Mouse (Mus musculus): ENCODE data around the gene Muc20. TPM values are rescaled to one million over a fixed set of nuclear protein-coding genes. Genes with fewer than 3 reads are reported as not detected.

The Muc20 gene
- total RNA-seq, 2 experiments from 2014 or later, result not detected

DNA sequence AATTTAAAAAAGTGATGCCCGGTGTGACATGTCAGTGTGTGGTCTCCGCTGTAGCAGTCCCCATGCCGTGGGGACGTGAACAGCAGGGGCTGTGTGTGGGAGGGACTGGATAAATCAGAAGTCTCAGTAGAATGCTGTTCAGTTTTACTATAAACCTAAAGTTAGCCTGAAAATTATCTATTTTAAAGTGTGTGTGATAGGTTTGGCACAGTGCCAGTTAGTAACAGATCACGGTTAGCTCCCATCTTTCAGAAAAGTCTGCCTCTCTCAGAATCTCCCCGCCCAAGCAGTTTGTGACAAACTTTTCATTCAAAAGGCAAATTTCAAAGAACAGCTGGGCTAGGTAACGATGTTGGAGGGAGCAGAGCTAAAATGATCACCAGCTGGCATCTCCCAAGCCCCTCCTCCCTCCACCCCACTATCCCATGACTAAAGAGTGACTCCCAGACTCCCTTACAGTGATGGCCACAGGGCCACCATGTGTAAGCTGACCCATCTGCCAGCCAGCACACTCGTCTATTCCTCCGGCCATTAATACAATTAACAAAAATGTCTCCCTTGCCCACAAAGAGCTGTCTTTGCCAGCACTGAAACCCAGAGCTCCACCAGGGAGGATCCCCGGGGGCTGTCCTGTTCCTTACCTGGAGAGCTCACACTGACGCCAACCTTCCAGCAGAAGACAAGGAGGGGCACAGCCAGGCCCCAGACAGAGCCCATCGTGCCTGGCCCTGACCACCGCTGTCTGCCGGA lies 384 bp downstream of the Muc20 start:
- DNase-seq (ENCODE audit: low spot score in 2 of 2), result peak in 1 of 2 experiments; percentile 5

DNA sequence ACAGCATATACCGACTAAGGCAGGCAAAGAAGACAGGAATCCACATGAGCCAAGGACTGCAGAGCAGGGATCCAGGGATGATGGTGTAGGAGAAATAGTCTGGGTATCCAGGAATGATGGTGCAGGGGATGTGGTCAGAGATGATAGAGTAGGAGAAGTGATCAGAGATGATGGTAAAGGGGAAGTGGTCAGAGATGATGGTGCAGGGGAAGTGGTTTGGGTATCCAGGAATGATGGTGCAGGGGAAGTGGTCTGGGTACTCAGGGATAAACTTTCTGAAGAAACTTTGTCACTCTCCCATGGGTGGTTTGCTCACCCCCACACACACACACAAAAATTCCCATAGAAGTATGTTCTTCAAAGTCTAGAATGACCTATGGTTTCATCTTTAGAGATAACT lies 2.1 kb downstream of the Muc20 start:
- DNase-seq (ENCODE audit: low spot score in 2 of 2), result no peak

DNA sequence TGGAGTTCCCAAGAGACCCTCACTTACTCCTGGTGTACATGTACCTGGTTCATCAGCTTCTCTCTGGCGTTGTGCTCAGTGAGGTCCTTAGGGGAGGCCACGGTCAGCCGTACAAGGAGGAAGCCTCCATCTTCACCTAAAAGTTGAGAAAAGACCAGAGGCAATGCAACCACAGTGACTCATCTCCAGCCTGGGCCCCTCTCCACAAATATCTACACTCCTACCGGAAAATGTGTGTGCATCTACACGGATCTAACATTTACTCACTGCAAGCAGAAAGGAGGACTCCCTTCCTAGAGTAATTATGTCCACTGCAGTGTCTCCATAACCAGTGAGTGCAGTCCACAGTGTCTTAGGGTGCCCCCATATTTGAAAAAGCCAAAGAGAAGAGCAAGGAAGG lies 7.2 kb downstream of the Muc20 start:
- DNase-seq (ENCODE audit: low spot score in 2 of 2), result no peak

DNA sequence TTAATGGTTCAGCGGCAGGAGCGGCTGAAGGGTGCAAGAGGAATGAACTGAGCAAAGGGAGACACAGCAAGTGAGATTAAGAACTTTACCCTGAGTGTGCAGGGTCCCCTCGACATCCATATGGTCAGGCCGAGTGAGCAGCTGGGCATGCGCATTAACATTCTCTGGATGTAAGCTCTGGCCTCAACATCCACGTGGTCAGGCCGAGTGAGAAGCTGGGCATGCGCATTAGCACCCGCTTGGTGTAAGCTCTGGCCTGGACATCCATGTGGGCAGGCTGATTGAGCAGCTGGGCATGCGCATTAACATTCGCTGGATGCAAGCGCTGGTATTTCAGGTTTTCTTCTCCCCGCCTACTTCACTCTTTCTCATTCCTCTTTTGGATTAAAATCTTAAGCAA lies 12.4 kb downstream of the Muc20 start:
- peak; percentile 12 to 19 for DNase-seq (ENCODE audit: low spot score in 2 of 2)

DNA sequence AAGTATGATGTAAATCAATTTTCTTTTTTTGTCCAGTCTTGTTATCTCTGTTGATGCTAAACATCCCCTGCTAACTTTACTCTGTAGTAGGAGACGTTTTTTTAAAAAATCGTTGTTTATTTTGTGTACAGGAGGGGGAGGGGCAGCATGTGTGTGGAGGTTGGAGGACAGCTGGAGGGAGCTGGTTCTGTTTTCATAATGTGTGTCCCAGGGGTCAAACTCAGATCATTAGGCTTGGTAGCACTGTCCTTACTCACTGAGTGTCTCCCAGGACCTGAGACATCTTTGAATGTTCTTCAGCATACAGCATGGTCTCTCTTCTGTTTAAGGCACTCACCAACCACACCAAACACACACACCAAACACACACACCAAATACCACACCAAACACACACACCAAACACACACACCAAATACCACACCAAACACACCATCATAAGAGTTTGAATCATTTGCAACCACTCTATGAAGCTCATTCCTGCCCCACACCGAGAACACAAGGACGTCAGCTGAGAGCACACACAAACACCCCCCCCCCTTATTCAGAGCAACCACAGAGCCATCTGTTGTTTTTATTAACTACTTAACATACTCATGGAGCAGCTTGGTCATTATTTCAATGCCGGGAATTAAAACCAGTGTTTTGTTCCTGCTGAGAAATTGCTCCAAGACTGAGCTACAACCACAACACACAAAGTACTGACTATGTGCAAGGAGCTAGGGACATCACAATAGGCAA lies 13.7 kb downstream of the Muc20 start:
- DNase-seq (ENCODE audit: low spot score in 2 of 2), result peak in 1 of 2 experiments; percentile 9

DNA sequence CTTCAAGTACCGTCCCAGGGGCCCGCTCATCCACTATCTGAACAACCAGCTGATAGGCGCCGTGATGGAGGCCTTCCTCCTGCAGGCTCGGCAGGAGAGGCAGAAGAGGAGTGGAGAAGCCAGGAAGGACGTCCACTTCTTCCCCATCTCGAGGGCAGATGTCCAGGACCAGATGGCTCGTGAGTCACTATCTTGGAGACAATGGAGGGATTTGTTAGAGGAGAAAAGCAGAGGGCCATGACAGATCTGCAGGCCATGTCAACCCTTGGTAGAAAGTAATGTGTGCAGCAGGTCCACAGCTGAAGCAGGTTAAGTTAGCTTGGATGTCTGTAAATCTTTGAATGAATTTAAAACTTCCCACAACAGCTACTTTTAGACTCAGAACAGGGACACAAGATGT lies 18.3 kb downstream of the Muc20 start:
- no peak for DNase-seq (ENCODE audit: low spot score in 2 of 2)

DNA sequence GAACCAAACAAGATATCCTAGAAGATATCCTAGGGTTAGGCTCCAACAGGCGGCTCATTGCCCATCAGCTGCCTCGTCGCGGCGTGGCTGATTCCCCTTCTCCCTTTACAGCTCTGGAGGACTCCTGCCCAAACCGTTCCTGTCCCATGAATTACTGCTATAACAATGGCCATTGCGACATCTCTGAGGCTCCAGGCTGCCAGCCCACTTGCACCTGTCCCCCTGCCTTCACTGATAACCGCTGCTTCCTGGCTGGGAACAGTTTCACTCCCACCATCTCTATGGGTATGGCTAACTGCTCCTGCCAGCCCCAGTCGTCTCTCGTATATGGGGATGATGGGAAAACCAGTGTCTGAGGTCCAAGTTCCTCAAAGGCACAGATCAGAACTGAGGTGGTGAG lies 20.6 kb downstream of the Muc20 start:
- DNase-seq (ENCODE audit: low spot score in 2 of 2), result no peak

DNA sequence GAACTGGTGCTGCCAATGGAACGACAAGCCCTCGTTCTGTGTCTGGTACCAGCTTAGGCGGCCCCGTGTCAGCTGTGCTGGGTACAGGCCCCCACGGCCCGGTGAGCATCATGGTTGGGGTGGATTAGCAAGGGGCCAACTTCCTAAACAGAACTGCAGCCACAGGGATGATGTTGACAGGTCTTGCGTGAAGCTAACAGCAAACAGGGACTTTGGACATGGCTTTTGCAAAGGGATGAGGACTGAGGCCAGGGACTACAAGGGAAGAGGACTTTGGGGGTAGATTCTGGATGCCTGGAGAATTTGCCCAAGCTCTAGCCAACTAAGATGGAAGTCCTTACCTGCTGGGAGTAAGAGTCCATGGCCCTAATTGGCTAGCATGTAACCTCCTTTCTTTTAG lies 30.3 kb downstream of the Muc20 start:
- no peak for DNase-seq (ENCODE audit: low spot score in 2 of 2)

DNA sequence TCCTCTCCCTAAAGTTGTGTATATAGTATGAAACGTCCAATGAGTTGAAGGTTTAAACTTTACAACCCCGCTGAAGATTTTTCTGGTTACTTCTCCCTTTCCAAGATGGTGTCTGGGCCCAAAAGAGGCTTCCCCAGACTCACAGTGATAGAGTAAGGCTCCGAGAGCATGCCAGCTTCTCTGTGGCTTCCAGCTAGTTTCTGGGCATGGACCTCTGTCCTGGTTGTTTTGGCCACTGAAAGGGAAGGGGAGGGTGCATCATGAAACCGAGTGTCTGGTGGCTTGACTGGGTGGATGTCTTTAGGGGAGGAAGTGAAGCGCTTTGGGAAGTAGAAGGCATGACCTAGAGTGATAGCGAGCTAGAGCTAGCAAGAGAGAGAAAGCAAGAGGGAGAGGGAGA lies 32.3 kb downstream of the Muc20 start:
- no peak for DNase-seq (ENCODE audit: low spot score in 2 of 2)

DNA sequence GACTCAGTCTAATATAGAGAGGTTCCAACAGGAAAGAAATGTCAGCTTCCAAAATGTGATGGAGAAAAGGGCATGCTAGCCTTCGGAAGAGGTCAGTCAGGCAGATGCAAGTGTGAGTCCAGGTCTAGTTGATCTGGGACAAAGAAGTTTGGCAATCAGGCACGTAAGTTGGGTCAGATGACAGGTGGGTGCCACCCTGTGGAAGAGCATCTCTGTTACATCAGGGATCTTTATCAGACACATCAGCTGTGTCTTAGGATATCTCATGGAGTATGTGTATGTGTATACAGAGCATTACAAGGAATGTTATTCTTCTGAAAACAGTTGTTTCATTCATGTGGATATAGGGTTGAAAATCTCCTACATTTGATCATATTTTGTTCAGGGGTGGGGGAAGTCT lies 32.7 kb downstream of the Muc20 start:
- no peak for DNase-seq (ENCODE audit: low spot score in 2 of 2)

DNA sequence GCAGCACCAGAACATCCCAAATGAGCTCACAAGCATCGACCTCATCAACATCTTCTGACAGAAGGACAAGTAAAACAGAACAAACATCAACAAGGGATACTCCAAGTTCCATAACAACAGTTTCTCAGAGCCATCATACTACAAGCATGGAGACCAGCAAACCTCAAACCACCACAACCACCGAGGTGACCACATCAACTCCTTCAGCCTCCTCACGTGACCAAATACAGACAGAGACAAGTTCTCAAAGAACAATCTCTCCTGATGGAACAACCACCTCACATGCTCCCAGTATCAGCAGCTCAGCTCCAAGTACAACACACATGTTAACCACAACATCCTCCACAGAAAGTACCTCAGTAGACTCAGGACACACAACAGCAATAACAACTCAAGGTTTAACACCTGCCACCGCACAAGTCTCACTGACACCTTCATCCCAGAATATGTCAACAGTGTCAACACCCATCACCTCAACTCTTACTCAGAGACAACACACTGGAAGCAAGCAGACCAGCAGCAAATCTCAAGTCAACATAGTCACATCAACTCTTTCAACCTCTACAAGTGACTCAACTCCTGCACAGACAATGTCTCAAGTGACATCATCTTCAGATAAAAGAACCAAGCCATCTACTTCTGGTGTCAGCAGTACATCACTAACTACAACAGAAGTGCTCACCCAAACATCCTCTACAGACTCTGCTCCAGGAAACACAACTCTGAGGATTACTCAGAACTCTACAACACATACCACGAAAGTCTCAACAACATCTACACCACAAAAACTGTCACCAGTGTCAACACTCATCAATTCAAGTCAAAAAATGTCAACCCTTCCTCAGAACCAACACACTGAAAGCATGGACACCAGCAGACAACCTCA lies 46.8 kb downstream of the Muc20 start:
- DNase-seq (ENCODE audit: low spot score in 2 of 2), result no peak

DNA sequence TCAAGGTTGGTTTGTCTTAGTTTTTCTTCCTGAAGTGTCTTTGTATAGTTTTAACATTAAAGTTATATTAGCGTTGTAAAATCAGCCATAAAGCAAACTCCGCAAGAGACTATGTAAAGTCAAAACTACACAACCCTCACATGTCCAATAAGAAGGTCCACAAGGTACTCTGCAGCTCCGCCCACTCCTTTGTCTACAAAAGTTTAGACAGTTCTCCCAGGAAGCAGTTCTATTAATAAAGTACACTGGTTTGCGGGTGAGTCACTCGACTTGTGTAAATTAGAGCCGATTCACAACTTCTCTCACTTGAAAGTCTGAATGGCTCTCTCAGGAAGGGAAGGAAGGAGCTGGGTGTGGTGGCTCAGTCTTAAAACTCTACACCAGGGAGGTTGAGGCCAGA lies 51.4 kb downstream of the Muc20 start:
- no peak for DNase-seq (ENCODE audit: low spot score in 2 of 2)

DNA sequence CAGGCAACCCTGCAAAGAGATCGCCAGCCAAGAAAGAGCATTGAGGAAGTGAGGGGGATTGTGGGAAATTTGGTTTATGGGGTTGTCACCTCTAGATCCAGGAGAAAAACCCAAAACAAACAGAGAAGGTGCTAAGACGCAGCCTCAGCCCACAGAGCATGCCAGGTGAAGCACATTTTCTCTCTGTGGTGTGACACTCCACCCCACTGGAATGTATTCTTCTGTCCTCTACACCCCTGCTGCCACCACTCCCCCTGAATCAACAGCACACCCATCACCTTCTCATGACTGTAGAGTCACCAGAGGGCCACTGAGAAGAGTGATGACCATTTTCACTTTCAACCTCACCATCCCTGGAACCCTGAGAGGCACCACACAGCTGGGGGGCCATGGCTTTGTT lies 54.5 kb downstream of the Muc20 start:
- DNase-seq (ENCODE audit: low spot score in 2 of 2), result no peak

DNA sequence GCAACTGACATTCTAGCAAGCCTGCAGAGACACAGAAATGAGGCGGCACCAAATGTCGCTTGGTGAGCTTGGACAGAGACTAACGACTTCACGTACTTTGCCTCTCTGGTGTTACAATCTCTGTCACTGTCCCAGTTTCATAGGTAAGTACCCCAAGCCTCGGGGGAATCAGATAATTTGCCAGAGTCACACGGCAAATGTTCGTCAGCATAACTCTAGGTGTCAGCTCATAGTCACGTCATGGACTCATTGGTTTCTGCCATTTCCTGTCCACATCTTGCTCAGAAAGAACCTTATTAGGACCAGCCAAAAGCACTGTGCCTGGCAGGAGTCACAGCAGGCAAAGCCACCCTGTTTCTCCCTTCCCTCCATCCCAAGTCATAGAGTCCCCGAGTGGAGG lies 55.9 kb downstream of the Muc20 start:
- no peak for DNase-seq (ENCODE audit: low spot score in 2 of 2)

DNA sequence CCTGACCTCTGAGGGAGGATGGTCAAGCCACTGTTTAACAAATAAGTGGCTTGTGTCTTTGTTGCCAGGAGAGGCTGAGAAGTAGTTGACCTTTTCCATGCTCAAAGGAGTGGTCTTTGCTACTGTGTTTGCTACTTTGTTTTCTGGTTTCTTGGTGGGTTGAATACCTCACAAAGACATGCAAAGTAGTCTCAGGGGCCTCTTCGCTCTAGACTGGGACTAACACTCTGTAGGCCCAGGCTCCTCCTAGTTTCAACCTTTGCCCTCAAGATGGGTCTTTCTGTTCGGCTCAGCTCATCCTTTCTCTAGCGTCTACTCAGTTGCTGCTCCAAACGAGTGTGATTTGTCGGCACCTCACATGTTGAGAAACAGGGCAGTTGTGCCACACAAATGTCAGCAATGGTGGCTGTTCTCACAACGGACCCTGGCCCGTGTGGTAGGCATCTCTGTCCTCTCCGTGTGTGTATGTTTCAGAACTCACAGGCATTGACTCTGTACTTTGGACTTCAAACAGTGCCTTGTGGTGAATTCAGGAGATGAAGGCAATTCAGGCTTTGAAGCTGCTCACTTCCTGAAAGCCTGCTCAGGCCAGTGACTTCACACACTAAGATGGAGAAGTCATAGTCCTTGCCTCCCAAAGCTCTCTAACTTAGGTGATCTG lies 57.1 kb downstream of the Muc20 start:
- no peak for DNase-seq (ENCODE audit: low spot score in 2 of 2)

DNA sequence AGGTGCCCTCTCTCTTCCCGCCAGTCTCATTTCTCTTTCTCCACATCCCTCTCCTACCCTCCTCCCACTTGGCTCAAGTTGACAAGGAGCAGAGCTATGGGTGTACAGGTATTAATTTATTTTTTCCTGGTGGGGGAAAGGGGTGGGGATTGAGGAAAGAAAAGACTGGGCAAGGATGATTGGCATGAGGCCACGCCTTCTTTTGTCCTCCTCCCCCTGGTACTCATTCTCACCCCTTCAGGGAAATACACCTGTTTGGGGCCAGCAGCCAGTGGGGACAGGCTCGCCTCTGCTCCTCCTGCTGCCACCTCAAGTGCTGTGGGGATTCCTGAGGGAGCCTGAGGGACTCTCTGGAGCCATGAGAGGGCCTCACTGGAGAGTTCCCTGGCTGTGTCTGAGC lies 61.2 kb downstream of the Muc20 start:
- no peak for DNase-seq (ENCODE audit: low spot score in 2 of 2)

DNA sequence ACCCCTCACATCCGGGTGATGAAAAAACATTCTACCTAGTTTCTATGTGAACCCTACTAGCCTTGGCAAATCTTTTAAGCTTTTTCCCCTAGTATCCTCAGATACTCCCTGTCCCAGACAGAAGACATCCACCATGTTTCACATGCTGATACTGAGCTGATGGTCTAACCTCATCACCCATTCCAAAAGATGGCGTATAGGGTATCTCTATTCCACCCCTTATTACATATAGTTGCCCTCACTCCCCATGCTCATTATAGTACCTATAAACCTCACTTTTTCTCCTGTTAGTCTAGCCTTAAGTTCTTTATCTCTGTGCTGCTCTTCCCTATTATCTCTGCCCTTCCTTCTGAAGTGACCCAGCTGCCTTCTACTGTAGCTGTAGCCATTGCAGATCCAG lies 61.6 kb downstream of the Muc20 start, which contains the start of gene Muc4:
Gene Muc4, plus strand, starts transcription at position 301 of the 400 bp plus-strand sequence.
- DNase-seq (ENCODE audit: low spot score in 2 of 2), result no peak

DNA sequence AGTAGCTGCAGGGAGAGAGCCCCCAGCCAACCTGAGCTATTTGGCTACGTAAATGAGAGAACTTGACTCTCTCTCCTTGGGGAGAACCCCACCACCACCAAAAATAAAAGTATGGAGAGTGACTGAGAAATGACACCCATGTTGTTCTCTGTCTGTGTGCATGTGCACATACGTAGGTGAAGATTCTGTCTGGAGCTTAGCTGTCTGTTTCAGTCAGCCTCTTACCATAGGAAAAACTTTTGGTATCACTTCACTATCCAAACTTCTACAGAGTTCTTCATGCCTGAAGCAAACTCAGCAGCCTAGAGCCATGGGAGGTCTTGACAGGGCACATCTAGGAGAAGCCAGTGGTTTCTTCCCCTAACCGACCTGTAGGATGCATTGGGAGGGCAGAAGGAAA lies 64.0 kb downstream of the Muc20 start:
- no peak for DNase-seq (ENCODE audit: low spot score in 2 of 2)

DNA sequence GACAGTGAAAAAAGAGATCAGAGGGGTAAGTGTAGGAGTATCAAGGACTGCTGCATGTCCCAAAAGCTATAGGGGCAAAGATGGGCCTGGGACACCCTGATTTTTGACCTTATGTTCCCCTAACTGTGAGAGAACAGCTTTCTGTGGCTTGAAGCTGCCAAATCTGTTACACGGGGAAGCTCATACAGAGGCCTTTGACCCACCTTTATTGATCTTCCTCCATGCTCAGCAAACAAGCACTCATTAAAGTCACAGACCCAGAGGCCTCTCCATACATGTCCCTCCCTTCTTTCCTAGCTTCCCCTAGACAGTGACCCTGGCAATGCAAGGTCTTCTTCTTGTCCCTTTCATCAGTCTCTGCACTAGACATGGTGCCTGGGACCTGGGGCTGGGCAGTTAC lies 68.5 kb downstream of the Muc20 start:
- DNase-seq (ENCODE audit: low spot score in 2 of 2), result no peak

DNA sequence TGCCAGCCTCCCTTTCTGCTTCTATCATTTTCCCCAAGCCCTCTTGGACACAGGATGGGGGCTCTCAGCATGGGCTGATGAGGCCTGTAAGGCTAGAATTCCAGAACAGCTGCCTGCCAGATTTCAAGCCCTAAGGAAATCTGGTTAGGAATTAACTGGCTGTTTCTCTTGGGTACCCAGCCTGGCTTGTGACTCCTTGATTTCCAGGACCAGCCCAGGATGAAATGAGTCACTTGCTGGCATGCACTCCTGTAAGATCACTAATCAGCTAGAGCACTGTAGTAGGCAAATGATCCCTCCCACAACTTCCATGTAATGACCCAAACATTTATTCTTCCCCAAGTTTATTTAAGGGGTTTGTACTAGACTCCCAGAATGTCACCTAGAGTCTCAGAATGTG lies 69.0 kb downstream of the Muc20 start:
- DNase-seq (ENCODE audit: low spot score in 2 of 2), result no peak

Data from layer of hippocampus, adult 18-20 months (tissue).